Mouse (Mus musculus) ES-E14 (cell line): ENCODE data around the gene Il10ra. TPM values are rescaled to one million over a fixed set of nuclear protein-coding genes. Genes with fewer than 3 reads are reported as not detected.

Experiments used
- DNase-seq: peaks from one replicate; pipeline ENCODE4 v3.0.0-alpha.2; 2013; ENCODE audit warnings: low read depth, low spot score
- H3K27ac ChIP-seq: 2 replicates; pipeline ENCODE4 v1.5.1; 2012; ENCODE audit warnings: low read depth, mild to moderate bottlenecking, low read length, moderate library complexity, mixed read lengths; ENCODE audit not compliant: poor library complexity, insufficient read depth, severe bottlenecking
- H3K36me3 ChIP-seq: 2 replicates; pipeline ENCODE4 v1.6.1; 2012; ENCODE audit warnings: mild to moderate bottlenecking, low read length, moderate library complexity, mixed read lengths; ENCODE audit not compliant: control insufficient read depth, poor library complexity, insufficient read depth, severe bottlenecking
- H3K4me1 ChIP-seq, 2 experiments: fragments of 150-350 bp in 1 of 2; sonication (generic) in 1 of 2; 2 replicates each; pipeline ENCODE4 v1.6.1; 2012; ENCODE audit warnings: low read length in 2 of 2, mild to moderate bottlenecking in 1 of 2, mixed read lengths in 1 of 2; ENCODE audit not compliant: control insufficient read depth in 2 of 2, insufficient read depth in 2 of 2, poor library complexity in 1 of 2
- H3K4me3 ChIP-seq, 2 experiments: fragments of 150-350 bp in 1 of 2; sonication (generic) in 1 of 2; 2 replicates each; pipeline ENCODE4 v1.5.1; 2012; ENCODE audit warnings: low read length in 2 of 2, low read depth in 1 of 2, mild to moderate bottlenecking in 1 of 2, mixed read lengths in 1 of 2; ENCODE audit not compliant: insufficient read depth in 1 of 2, poor library complexity in 1 of 2, severe bottlenecking in 1 of 2
- H3K9ac ChIP-seq: 2 replicates; pipeline ENCODE4 v1.6.1; 2012; ENCODE audit warnings: low read depth, mild to moderate bottlenecking, low read length, mixed read lengths; ENCODE audit not compliant: poor library complexity, insufficient read depth, severe bottlenecking
- H3K9me3 ChIP-seq: fragments of 150-350 bp; sonication (generic); 2 replicates; pipeline ENCODE4 v1.6.1; 2012; ENCODE audit warnings: low read depth, mild to moderate bottlenecking, low read length; ENCODE audit not compliant: control insufficient read depth, insufficient read depth
- CHD2 ChIP-seq: IDR thresholded peaks from 2 replicates; pipeline ENCODE4 v1.6.1; 2014; ENCODE audit warnings: mild to moderate bottlenecking, low read depth, low read length, inconsistent platforms
- HCFC1 ChIP-seq: IDR thresholded peaks from 2 replicates; pipeline ENCODE4 v1.6.1; 2012; ENCODE audit warnings: low read length, inconsistent platforms, borderline replicate concordance; ENCODE audit not compliant: insufficient read depth
- MAFK ChIP-seq: IDR thresholded peaks from 2 replicates; pipeline ENCODE4 v1.6.1; 2014; ENCODE audit warnings: mild to moderate bottlenecking, low read depth, low read length, inconsistent platforms; ENCODE audit not compliant: insufficient read depth
- ZC3H11A ChIP-seq: IDR thresholded peaks from 2 replicates; pipeline ENCODE4 v1.6.1; 2012; ENCODE audit warnings: low read depth, mild to moderate bottlenecking, inconsistent platforms, low read length, borderline replicate concordance
- ZNF384 ChIP-seq: IDR thresholded peaks from 2 replicates; pipeline ENCODE4 v1.6.1; 2012; ENCODE audit warnings: low read depth, low read length, inconsistent platforms
- in situ Hi-C, 2 experiments: fragments of 600-800 bp; cut with MboI; formaldehyde crosslinking; loops; one replicate each; pipeline ENCODE4 v1.15.1; 2025; ENCODE audit warnings: low sequenced_read_pairs in 2 of 2, inconsistent platforms in 1 of 2; ENCODE audit not compliant: unreplicated experiment in 2 of 2
- total RNA-seq: library from RNA; depleted of rRNA; stranded (reverse); fragments of 300-350 nt; gene quantifications from 2 replicates; pipeline ENCODE4 v1.2.3, GENCODE M21; 2012

The Il10ra gene
- total RNA-seq, 1 experiment, result 0.13 TPM

DNA sequence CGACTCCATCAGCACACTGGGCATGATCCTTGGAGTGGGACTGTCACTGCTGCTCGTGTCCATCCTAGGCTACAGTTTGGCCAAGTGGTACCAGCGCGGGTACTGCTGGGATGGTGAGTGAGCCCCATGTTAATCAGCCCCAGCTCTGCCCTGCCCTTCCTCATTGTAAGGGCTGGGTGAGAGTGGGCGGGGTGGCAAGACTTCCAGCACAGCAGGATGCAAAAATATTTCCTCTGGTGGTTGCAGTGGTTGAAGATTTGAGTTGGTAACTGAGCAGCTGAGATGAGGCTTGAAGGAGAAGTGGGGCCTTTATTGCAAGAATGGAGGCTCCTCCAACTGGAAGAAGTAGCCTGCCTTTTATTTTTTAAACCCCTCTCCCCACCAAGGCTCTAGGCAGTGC, 27.6 kb downstream of the Il10ra start:
- Histone ChIP-seq H3K9me3 (no peaks in the 10 kb centered on the region), H3K9ac (no peak overlapping the region), H3K36me3 (no peaks in the 10 kb centered on the region), H3K4me1 (no peaks in the 10 kb centered on the region), H3K27ac (no peak overlapping the region), H3K4me3 (no peak overlapping the region)
- DNase-seq, result no peak
- TF ChIP-seq ZC3H11A, result no peak
- TF ChIP-seq MAFK, result no peak
- no peak for TF ChIP-seq CHD2
- TF ChIP-seq HCFC1, result no peak
- no peak for TF ChIP-seq ZNF384
- in situ Hi-C loops, result no loop called here

GRCm38 (mm10) chr9:45236744-45237143, 32.2 kb downstream of the Il10ra start:
- TF ChIP-seq ZC3H11A (no peak), ZNF384 (no peak), CHD2 (no peak), HCFC1 (no peak), MAFK (no peak)
- no peaks in the 10 kb centered on the region for H3K36me3 ChIP-seq
- no peak overlapping the region for H3K4me3 ChIP-seq
- H3K27ac ChIP-seq, result no peak overlapping the region
- H3K9me3 ChIP-seq, result no peaks in the 10 kb centered on the region
- H3K4me1 ChIP-seq, result no peaks in the 10 kb centered on the region
- H3K9ac ChIP-seq, result no peak overlapping the region
- in situ Hi-C loops, result no loop called here
- no peak for DNase-seq

- Histone ChIP-seq H3K36me3 (no peaks in the 10 kb centered on the region), H3K27ac (no peak overlapping the region), H3K4me3 (no peak overlapping the region), H3K4me1 (no peaks in the 10 kb centered on the region), H3K9me3 (no peaks in the 10 kb centered on the region), H3K9ac (no peak overlapping the region)
- TF ChIP-seq HCFC1 (no peak), MAFK (no peak), ZC3H11A (no peak)
- DNase-seq, result no peak
- in situ Hi-C loops, result no loop called here
Observed at GRCm38 (mm10) chr9:45235668-45236227, 33.2 kb downstream of the Il10ra start.

DNA sequence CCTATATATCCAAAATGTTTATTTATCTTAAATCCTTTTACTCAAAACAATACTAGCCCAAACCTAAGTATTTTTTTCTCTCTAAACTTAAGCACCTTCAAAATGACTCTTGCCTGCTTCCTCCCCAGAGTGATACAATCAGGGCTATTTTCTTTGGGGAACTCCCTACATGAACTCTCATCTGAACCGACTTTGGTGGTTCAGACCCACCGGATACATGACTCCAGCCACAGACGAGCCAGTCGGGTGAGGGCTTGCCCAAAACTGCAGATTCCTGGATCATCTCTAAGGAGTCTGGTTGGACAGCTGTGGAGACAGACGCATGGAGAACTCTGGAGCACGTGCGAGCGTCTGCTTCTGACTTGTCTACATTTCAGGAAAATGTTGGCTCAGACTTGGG, 39.6 kb downstream of the Il10ra start:
- H3K9ac ChIP-seq, result no peak overlapping the region
- H3K9me3 ChIP-seq, result no peaks in the 10 kb centered on the region
- no peaks in the 10 kb centered on the region for H3K4me1 ChIP-seq
- H3K36me3 ChIP-seq, result no peaks in the 10 kb centered on the region
- H3K27ac ChIP-seq, result no peak overlapping the region
- H3K4me3 ChIP-seq, result no peak overlapping the region
- TF ChIP-seq ZC3H11A (no peak), ZNF384 (no peak), MAFK (no peak), HCFC1 (no peak), CHD2 (no peak)
- no peak for DNase-seq
- in situ Hi-C loops, result loop anchor here in 1 of 2 experiments (10.0 kb wide), 1 partner anchor 185 kb away; no protein-coding TSS in a partner anchor

DNA sequence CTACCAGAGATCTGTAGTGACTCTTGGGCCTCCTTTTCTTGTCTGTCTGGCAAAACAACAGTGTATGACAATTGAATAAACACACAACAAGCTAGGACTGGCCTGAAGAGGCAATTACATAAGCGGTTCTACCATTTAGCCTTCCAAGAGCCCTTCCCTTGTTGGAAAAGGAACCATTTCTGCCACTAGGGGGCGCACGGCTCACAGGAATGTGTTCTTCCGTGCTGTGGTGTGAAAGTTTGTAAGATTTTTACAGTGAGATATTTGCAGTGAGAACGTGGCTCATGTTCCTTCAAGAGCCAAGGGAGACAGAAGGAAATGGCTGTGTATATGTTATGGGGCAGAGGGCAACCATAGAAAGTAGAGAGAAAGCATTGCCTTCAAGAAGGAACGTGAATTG, 47.4 kb downstream of the Il10ra start:
- in situ Hi-C loops, result loop anchor here in 1 of 2 experiments (10.0 kb wide), 1 partner anchor 193 kb away; no protein-coding TSS in a partner anchor
- no peaks in the 10 kb centered on the region for H3K4me1 ChIP-seq
- H3K4me3 ChIP-seq, result no peak overlapping the region
- TF ChIP-seq HCFC1 (no peak), ZC3H11A (peak; percentile 46; the same call in 1 of the 2 replicates), MAFK (no peak), CHD2 (no peak)
- no peak overlapping the region for H3K27ac ChIP-seq
- no peaks in the 10 kb centered on the region for H3K36me3 ChIP-seq
- peak; percentile 75 for DNase-seq
- no peaks in the 10 kb centered on the region for H3K9me3 ChIP-seq
- H3K9ac ChIP-seq, result no peak overlapping the region
